Mouse (Mus musculus): ENCODE measurements at regions not wholly inside any gene's neighbourhood (a gene's known extent, or its start where the extent isn't known, plus 50 kb on each side); places are given as distances from the start of the nearest gene placed in this dataset.

GRCm38 (mm10) chr12:32273474-32273873, 65.0 kb upstream of the Pik3cg start:
- H3K4me3 ChIP-seq (ENCODE audit: low read length) = no peak overlapping the region
- no peaks in the 10 kb centered on the region for H3K4me1 ChIP-seq (replicated peaks; ENCODE audit: control insufficient read depth, insufficient read depth, low read length)
- no peak overlapping the region for H3K9ac ChIP-seq (ENCODE audit: low read length)
- no peaks in the 10 kb centered on the region for H3K27me3 ChIP-seq (ENCODE audit: control insufficient read depth, insufficient read depth, low read depth, low read length)
- H3K36me3 ChIP-seq (ENCODE audit: control insufficient read depth, insufficient read depth, low read length) = no peaks in the 10 kb centered on the region
- H3K9me3 ChIP-seq (ENCODE audit: control insufficient read depth, low read length) = no peaks in the 10 kb centered on the region
- WGBS = 85% methylated on average over 1 of the region's 1 CpGs
- ATAC-seq (ENCODE audit: low read depth) = no peak
- no peak overlapping the region for H3K4me2 ChIP-seq (ENCODE audit: low read depth, low read length)
- H3K27ac ChIP-seq (ENCODE audit: low read length) = no peak overlapping the region

- Histone ChIP-seq H3K4me3 (ENCODE audit: low read length) (no peak overlapping the region), H3K36me3 (ENCODE audit: control insufficient read depth, insufficient read depth, low read length) (no peaks in the 10 kb centered on the region), H3K4me1 (replicated peaks; ENCODE audit: control insufficient read depth, insufficient read depth, low read length) (no peaks in the 10 kb centered on the region), H3K9me3 (ENCODE audit: control insufficient read depth, low read length) (no peaks in the 10 kb centered on the region), H3K9ac (ENCODE audit: low read length) (no peak overlapping the region), H3K4me2 (ENCODE audit: low read depth, low read length) (no peak overlapping the region), H3K27ac (ENCODE audit: low read length) (no peak overlapping the region), H3K27me3 (ENCODE audit: control insufficient read depth, insufficient read depth, low read depth, low read length) (no peaks in the 10 kb centered on the region)
- ATAC-seq (ENCODE audit: low read depth) = no peak
- WGBS = 57% methylated on average over 4 of the region's 4 CpGs
Measured at GRCm38 (mm10) chr12:32279861-32280260, 71.4 kb upstream of the Pik3cg start.

- no peaks in the 10 kb centered on the region for H3K27me3 ChIP-seq (ENCODE audit: control insufficient read depth, insufficient read depth, low read depth, low read length)
- H3K4me3 ChIP-seq (ENCODE audit: low read length) = no peak overlapping the region
- no peak overlapping the region for H3K9ac ChIP-seq (ENCODE audit: low read length)
- H3K4me1 ChIP-seq (replicated peaks; ENCODE audit: control insufficient read depth, insufficient read depth, low read length) = no peaks in the 10 kb centered on the region
- H3K36me3 ChIP-seq (ENCODE audit: control insufficient read depth, insufficient read depth, low read length) = no peaks in the 10 kb centered on the region
- no peak overlapping the region for H3K4me2 ChIP-seq (ENCODE audit: low read depth, low read length)
- no peak for ATAC-seq (ENCODE audit: low read depth)
- H3K27ac ChIP-seq (ENCODE audit: low read length) = no peak overlapping the region
- 71% methylated on average over 2 of the region's 2 CpGs for WGBS
- no peaks in the 10 kb centered on the region for H3K9me3 ChIP-seq (ENCODE audit: control insufficient read depth, low read length)
Measured at GRCm38 (mm10) chr12:32280309-32280708, 71.8 kb upstream of the Pik3cg start.

- Histone ChIP-seq H3K9me3 (ENCODE audit: control insufficient read depth, low read length) (no peaks in the 10 kb centered on the region), H3K4me1 (replicated peaks; ENCODE audit: control insufficient read depth, insufficient read depth, low read length) (no peaks in the 10 kb centered on the region), H3K36me3 (ENCODE audit: control insufficient read depth, insufficient read depth, low read length) (no peaks in the 10 kb centered on the region), H3K27me3 (ENCODE audit: control insufficient read depth, insufficient read depth, low read depth, low read length) (no peaks in the 10 kb centered on the region), H3K27ac (ENCODE audit: low read length) (no peak overlapping the region), H3K4me3 (ENCODE audit: low read length) (no peak overlapping the region), H3K9ac (ENCODE audit: low read length) (no peak overlapping the region), H3K4me2 (ENCODE audit: low read depth, low read length) (no peak overlapping the region)
- 65% methylated on average over 5 of the region's 5 CpGs for WGBS
- no peak for ATAC-seq (ENCODE audit: low read depth)
Measured at GRCm38 (mm10) chr12:32282371-32283163, 74.1 kb upstream of the Pik3cg start.

DNA sequence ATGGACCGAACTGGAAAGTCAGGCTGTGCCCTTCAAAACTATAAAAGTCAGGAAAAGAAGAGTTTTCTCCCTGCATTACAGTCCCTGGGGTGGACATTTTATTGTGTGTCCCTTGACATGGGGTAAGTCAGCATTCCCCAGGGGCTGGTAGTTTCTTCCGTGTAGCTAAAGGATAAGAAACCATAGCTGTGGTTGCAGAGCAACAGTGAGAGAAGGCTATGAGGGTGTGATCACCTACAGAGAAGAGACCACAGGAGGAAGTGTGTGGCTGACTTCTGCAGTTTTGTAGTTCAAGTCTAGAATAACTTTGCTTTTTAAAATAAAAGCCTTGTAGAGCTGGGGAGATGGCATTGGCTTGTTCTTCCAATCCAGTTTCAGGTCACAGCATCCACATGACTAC, 76.6 kb upstream of the Pik3cg start:
- Histone ChIP-seq H3K36me3 (ENCODE audit: control insufficient read depth, insufficient read depth, low read length) (no peaks in the 10 kb centered on the region), H3K27me3 (ENCODE audit: control insufficient read depth, insufficient read depth, low read depth, low read length) (no peaks in the 10 kb centered on the region), H3K9ac (ENCODE audit: low read length) (no peak overlapping the region), H3K4me3 (ENCODE audit: low read length) (no peak overlapping the region), H3K4me1 (replicated peaks; ENCODE audit: control insufficient read depth, insufficient read depth, low read length) (no peaks in the 10 kb centered on the region), H3K27ac (ENCODE audit: low read length) (no peak overlapping the region), H3K4me2 (ENCODE audit: low read depth, low read length) (no peak overlapping the region), H3K9me3 (ENCODE audit: control insufficient read depth, low read length) (no peaks in the 10 kb centered on the region)
- no peak for ATAC-seq (ENCODE audit: low read depth)
- 51% methylated on average over 2 of the region's 2 CpGs for WGBS

DNA sequence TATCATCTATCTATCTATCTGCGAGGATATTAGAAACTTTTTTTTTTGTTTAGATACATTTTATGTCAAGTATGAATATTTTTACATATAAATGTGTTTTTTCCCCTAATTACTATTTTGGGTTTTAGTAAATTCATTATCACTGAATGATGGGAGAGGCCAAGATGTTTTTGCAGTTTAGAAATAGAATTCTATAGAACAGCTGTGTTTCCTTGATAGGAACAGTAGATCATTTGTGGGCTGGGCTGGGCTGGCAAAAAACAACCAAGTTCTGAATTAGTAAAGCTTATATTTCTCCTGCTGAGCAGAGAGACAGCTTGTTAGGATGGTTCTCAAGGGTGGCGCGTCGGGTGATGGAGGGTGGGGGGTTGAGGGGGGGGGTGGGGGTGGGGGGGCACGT, 78.2 kb upstream of the Pik3cg start:
- Histone ChIP-seq H3K4me3 (ENCODE audit: low read length) (no peak overlapping the region), H3K27ac (ENCODE audit: low read length) (no peak overlapping the region), H3K27me3 (ENCODE audit: control insufficient read depth, insufficient read depth, low read depth, low read length) (no peaks in the 10 kb centered on the region), H3K36me3 (ENCODE audit: control insufficient read depth, insufficient read depth, low read length) (no peaks in the 10 kb centered on the region), H3K9ac (ENCODE audit: low read length) (no peak overlapping the region), H3K4me1 (replicated peaks; ENCODE audit: control insufficient read depth, insufficient read depth, low read length) (no peaks in the 10 kb centered on the region), H3K9me3 (ENCODE audit: control insufficient read depth, low read length) (no peaks in the 10 kb centered on the region), H3K4me2 (ENCODE audit: low read depth, low read length) (no peak overlapping the region)
- 20% methylated on average over 5 of the region's 5 CpGs for WGBS
- no peak for ATAC-seq (ENCODE audit: low read depth)

GRCm38 (mm10) chr12:32291145-32291544, 82.7 kb upstream of the Pik3cg start:
- no peaks in the 10 kb centered on the region for H3K4me1 ChIP-seq (replicated peaks; ENCODE audit: control insufficient read depth, insufficient read depth, low read length)
- no peak overlapping the region for H3K4me3 ChIP-seq (ENCODE audit: low read length)
- no peak overlapping the region for H3K9ac ChIP-seq (ENCODE audit: low read length)
- WGBS = 75% methylated on average over 5 of the region's 5 CpGs
- H3K4me2 ChIP-seq (ENCODE audit: low read depth, low read length) = no peak overlapping the region
- ATAC-seq (ENCODE audit: low read depth) = no peak
- no peak overlapping the region for H3K27ac ChIP-seq (ENCODE audit: low read length)
- no peaks in the 10 kb centered on the region for H3K27me3 ChIP-seq (ENCODE audit: control insufficient read depth, insufficient read depth, low read depth, low read length)
- H3K36me3 ChIP-seq (ENCODE audit: control insufficient read depth, insufficient read depth, low read length) = no peaks in the 10 kb centered on the region
- no peaks in the 10 kb centered on the region for H3K9me3 ChIP-seq (ENCODE audit: control insufficient read depth, low read length)

DNA sequence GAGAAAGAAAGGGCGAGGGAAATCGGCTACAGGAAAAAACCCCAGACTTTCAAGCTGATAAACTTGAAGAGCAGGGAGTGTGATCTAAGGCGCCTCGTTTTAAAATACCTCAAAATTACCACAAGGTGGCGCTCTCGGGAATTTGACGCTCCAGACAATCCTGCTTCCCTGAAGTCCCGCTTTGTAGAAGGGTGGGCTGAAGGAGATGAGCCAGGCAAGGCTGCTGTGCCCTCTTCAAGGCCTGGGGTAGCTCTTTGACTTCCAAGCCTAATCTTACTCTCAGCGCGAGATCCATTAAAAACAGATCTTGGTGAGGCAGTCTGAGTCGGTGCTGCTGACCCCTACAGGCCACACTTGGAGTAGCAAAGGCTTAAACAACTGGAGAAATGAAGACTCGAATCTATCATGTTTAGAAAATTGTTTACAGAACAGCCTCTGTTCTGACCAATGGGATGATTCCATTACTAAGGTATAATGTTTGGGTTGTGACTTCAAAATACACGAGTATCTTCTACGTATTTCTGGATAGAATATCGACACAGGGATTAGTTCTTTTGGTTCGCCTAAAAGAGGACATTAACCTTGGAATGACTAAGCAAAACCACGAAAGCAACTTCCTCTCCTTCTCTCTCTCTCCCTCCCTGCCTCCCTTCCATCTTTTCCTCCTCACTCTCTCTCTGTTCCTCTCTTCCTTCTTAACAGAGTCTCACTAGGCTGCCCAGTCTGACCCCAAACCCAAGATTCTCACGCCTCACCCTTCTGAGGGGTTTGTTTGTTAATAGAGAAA, 83.7 kb upstream of the Pik3cg start:
- Histone ChIP-seq H3K27ac (ENCODE audit: low read length) (no peak overlapping the region), H3K4me3 (ENCODE audit: low read length) (peak overlapping the region; percentile 38), H3K4me1 (replicated peaks; ENCODE audit: control insufficient read depth, insufficient read depth, low read length) (no peaks in the 10 kb centered on the region), H3K4me2 (ENCODE audit: low read depth, low read length) (peak overlapping the region; percentile 57), H3K9me3 (ENCODE audit: control insufficient read depth, low read length) (no peaks in the 10 kb centered on the region), H3K9ac (ENCODE audit: low read length) (peak overlapping the region; percentile 53), H3K27me3 (ENCODE audit: control insufficient read depth, insufficient read depth, low read depth, low read length) (no peaks in the 10 kb centered on the region), H3K36me3 (ENCODE audit: control insufficient read depth, insufficient read depth, low read length) (no peaks in the 10 kb centered on the region)
- 19% methylated on average over 18 of the region's 18 CpGs for WGBS
- peak; percentile 83; the same call in 1 of the 2 replicates for ATAC-seq (ENCODE audit: low read depth)

- Histone ChIP-seq H3K9me3 (ENCODE audit: control insufficient read depth, low read length) (no peaks in the 10 kb centered on the region), H3K9ac (ENCODE audit: low read length) (no peak overlapping the region), H3K27ac (ENCODE audit: low read length) (no peak overlapping the region), H3K4me1 (replicated peaks; ENCODE audit: control insufficient read depth, insufficient read depth, low read length) (no peaks in the 10 kb centered on the region), H3K4me2 (ENCODE audit: low read depth, low read length) (0 out of 2 replicates have a peak overlapping the region, but pooled peaks have one; percentile 57), H3K27me3 (ENCODE audit: control insufficient read depth, insufficient read depth, low read depth, low read length) (no peaks in the 10 kb centered on the region), H3K36me3 (ENCODE audit: control insufficient read depth, insufficient read depth, low read length) (no peaks in the 10 kb centered on the region), H3K4me3 (ENCODE audit: low read length) (no peak overlapping the region)
- WGBS = 46% methylated on average over 5 of the region's 5 CpGs
- peak; percentile 34; the same call in 1 of the 2 replicates for ATAC-seq (ENCODE audit: low read depth)
Measured at GRCm38 (mm10) chr12:32292749-32293128, 84.3 kb upstream of the Pik3cg start.
